Mouse (Mus musculus): ENCODE results near the gene Gm10037. TPM values are rescaled to one million over a fixed set of nuclear protein-coding genes. Genes with fewer than 3 reads are reported as not detected.
"Not testable (repeated sequence)": the region's sequence is repeated elsewhere in the genome, so short reads cannot be mapped to it uniquely, and the experiment has no call there.

The Gm10037 gene
- not detected in 2 replicates for total RNA-seq (2015)
- not detected in 2 replicates for total RNA-seq (2017)

GRCm38 (mm10) chr13:67830911-67831336 is at the start of gene Gm10037:
Gm10037 (plus strand) TSS chr13:67831106.
- ATAC-seq (ENCODE audit: poor library complexity, severe bottlenecking): peak; percentile 88

- ATAC-seq (ENCODE audit: poor library complexity, severe bottlenecking): no peak
Measured at GRCm38 (mm10) chr13:67791921-67792455, 38.9 kb upstream of the Gm10037 start.

GRCm38 (mm10) chr13:67798618-67799017 is 32.3 kb upstream of the Gm10037 start:
- no peak for ATAC-seq (ENCODE audit: poor library complexity, severe bottlenecking)

- ATAC-seq (ENCODE audit: poor library complexity, severe bottlenecking): not testable (repeated sequence)
Measured at GRCm38 (mm10) chr13:67799151-67799550, 31.8 kb upstream of the Gm10037 start.

- ATAC-seq (ENCODE audit: poor library complexity, severe bottlenecking): no peak
Measured at GRCm38 (mm10) chr13:67811651-67812210, 19.2 kb upstream of the Gm10037 start.

GRCm38 (mm10) chr13:67812961-67813709 is 17.8 kb upstream of the Gm10037 start:
- peak; percentile 14; the same call in 1 of the 2 replicates for ATAC-seq (ENCODE audit: poor library complexity, severe bottlenecking)

- ATAC-seq (ENCODE audit: poor library complexity, severe bottlenecking): peak; percentile 95
Measured at GRCm38 (mm10) chr13:67813710-67814660, 16.9 kb upstream of the Gm10037 start, which contains the start of gene Zfp273. Zfp273 (plus strand) TSS chr13:67813740.

- ATAC-seq (ENCODE audit: poor library complexity, severe bottlenecking): no peak
Measured at GRCm38 (mm10) chr13:67818636-67819035, 12.3 kb upstream of the Gm10037 start.

- ATAC-seq (ENCODE audit: poor library complexity, severe bottlenecking): not testable (repeated sequence)
Measured at GRCm38 (mm10) chr13:67833137-67833536, 2.2 kb downstream of the Gm10037 start.

- no peak for ATAC-seq (ENCODE audit: poor library complexity, severe bottlenecking)
Measured at GRCm38 (mm10) chr13:67843775-67844118, 12.8 kb downstream of the Gm10037 start.

GRCm38 (mm10) chr13:67844119-67844852 is 13.4 kb downstream of the Gm10037 start:
- ATAC-seq (ENCODE audit: poor library complexity, severe bottlenecking): peak; percentile 98

GRCm38 (mm10) chr13:67844853-67845194 is 13.9 kb downstream of the Gm10037 start:
- ATAC-seq (ENCODE audit: poor library complexity, severe bottlenecking): no peak

- ATAC-seq (ENCODE audit: poor library complexity, severe bottlenecking): no peak
Measured at GRCm38 (mm10) chr13:67850361-67850760, 19.5 kb downstream of the Gm10037 start.

- no peak for ATAC-seq (ENCODE audit: poor library complexity, severe bottlenecking)
Measured at GRCm38 (mm10) chr13:67853130-67853529, 22.2 kb downstream of the Gm10037 start.

GRCm38 (mm10) chr13:67853983-67854382 is 23.1 kb downstream of the Gm10037 start:
- ATAC-seq (ENCODE audit: poor library complexity, severe bottlenecking): no peak

GRCm38 (mm10) chr13:67857317-67857716 is 26.4 kb downstream of the Gm10037 start:
- ATAC-seq (ENCODE audit: poor library complexity, severe bottlenecking): no peak

- no peak for ATAC-seq (ENCODE audit: poor library complexity, severe bottlenecking)
Measured at GRCm38 (mm10) chr13:67862508-67862907, 31.6 kb downstream of the Gm10037 start.

GRCm38 (mm10) chr13:67863026-67863425 is 32.1 kb downstream of the Gm10037 start, which contains the start of gene BC048507:
BC048507 (plus strand) TSS chr13:67863326.
- no peak for ATAC-seq (ENCODE audit: poor library complexity, severe bottlenecking)

- ATAC-seq (ENCODE audit: poor library complexity, severe bottlenecking): no peak
Measured at GRCm38 (mm10) chr13:67864764-67865350, 34.0 kb downstream of the Gm10037 start.

- ATAC-seq (ENCODE audit: poor library complexity, severe bottlenecking): no peak
Measured at GRCm38 (mm10) chr13:67867899-67868298, 37.0 kb downstream of the Gm10037 start.
